Mouse (Mus musculus) left cerebral cortex, adult 8-10 months (tissue): ENCODE measurements around the gene Tmbim1. TPM values are rescaled to one million over a fixed set of nuclear protein-coding genes. Genes with fewer than 3 reads are reported as not detected.
A peak's percentile ranks its signal among the peaks of the same experiment; 100 is the strongest.
"Not testable (repeated sequence)": the region's sequence is repeated elsewhere in the genome, so short reads cannot be mapped to it uniquely, and the experiment has no call there.

Experiments
- DNase-seq, 2 experiments: peaks; one replicate each; pipeline ENCODE4 v3.0.0; 2022; ENCODE audit warnings: low spot score in 2 of 2
- total RNA-seq, 4 experiments: library from RNA; stranded (reverse); gene quantifications; 2 replicates each; pipeline ENCODE4 v1.2.4; 2022

Tmbim1 gene
- 10 to 100 TPM; 28.2 to 32.3 (median 31.4) TPM for total RNA-seq

DNA sequence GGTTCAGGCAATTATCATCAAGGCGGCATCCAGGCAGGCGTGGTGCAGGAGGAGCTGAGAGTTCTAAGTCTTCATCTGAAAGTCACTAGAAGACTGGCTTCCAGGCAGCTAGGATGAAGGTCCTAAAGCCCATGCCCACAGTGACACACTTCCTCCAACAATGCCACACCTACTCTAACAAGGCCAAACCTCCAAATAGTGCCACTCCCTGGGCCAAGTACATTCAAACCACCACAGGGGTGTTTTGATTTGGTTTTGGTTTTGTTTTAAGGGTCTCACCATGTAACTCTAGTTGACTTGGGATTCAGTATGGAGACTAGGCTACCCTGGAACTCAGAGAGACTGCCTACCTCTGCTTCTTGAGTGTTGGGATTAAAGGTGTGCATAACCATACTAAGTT is at the start of gene Tmbim1:
Gene Tmbim1 (minus strand): TSS at position 101 of the 400 bp plus-strand sequence.
- no peak for DNase-seq

DNA sequence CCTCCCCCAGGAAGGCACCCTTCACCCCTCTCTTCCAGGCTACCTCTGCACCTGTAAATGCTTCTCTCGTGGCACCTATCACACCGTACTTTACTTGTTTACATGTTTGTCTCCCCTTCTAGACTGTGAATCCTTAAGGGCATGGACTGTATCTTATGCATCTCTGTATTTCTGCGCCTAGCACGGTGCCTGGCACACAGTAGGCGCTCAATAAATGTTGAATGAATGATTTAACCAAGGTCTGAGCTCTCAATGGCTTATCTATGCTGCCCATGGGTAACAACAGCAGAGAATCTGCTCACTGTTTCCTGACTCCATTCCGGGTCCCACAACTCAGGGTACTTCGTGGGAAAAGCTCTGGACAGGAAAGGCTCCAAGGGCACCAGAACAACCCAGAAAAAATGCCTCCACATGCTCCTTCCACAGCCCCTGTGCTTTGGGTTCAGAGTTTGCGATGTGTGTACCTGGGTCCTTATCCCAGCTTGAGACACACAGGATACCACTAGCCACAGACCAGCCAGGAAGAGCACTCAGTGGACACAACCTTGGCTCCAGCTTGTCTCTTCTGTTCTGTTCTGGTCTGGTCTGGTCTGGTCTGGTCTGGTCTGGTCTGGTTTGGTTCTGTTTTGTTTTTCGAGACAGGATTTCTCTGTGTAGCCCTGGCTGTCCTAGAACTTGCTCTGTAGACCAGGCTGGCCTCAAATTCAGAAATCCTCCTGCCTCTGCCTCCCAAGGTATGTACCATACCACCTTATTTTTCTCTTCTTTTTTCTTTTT is 48.2 kb upstream of the Tmbim1 start:
- no peak for DNase-seq

DNA sequence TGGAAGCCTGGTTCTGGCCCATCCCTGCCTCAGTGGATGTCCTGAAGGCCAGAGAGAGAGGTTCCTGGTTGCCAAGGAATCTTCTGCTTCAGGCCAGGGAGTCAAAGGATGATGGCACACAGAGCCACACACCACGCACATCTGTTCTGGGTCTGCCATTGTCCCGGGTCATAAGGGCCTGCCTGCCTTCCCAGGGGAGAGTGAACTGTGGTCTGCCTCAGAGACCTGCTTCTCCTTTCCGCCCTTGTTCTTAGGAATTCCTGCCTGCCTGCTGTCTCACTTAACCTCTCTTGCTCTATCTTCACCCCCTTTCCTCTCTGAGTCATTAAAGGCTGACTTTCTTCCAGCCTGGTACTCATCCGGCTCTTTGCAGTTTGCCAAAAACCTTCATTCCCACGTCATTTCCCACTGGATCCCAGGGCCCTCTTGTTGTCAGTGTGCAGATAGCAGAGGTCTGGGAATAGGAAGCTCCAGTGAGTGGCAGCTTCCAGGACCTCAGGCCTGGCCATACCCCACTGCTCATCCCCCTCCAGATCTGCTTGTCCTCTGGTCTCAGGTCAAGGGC is 47.2 kb upstream of the Tmbim1 start:
- no peak for DNase-seq

DNA sequence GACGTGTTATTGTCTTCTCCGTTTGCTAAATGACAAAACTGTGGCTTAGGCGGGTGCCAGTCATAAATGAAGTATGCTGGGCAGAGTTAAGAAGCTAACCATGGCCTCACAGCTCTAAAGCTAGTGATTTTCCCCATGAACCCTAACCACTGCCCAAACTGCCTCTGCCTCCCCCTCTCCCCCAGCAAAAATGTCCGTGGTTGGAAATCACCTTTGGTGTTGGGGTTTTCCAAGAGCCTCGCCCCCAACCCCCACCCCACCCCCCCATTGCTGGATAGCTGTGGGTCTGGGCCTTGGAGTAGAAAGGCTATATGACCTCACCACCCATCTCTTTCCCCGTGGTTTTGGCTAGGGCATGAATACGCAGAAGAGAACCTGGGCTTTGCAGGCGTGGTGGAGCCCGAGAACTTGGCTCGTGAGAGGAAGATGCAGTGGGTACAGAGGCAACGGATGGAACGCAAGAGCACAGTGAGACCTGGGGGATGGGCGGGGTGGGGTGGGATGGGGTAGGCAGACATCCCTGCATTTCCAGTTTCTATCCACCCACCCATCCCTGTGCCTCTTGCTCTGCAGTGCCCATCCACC is 45.9 kb upstream of the Tmbim1 start:
- no peak for DNase-seq

DNA sequence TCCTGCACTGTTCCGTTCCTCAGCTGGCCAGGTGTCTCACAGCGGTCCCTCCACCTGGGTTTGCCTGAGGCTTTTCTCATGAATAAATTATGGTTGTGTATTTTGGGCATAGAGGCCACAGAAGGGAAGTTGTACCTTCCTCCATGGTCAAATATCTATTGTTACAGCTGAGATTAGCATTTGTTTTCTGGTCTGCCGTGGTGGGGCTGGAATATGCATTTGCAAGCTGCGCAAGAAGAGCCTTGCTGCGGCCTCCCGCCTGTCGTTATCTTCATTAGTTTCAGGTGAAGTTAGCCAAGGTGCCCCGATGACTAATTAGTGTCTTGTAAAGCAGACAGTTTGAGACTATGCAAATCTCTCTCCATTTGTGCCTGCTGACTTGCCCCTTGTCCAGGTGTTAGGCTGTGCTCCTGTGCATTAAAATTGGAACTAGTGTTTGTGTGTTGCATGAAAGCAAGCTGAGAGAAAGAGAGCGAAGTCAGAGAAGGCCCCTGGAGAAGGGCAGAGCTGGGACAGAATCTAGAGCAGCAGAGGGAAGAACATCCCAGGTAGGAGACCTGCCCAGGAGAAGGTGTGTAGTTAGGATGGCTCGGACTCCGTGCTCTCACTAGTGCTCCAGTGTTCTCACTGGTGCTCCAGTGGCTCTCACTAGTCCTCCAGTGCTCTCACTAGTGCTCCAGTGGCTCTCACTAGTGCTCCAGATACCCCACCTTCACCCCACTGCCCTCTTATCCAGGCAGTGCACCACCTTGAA is 38.9 kb upstream of the Tmbim1 start:
- DNase-seq: no peak

DNA sequence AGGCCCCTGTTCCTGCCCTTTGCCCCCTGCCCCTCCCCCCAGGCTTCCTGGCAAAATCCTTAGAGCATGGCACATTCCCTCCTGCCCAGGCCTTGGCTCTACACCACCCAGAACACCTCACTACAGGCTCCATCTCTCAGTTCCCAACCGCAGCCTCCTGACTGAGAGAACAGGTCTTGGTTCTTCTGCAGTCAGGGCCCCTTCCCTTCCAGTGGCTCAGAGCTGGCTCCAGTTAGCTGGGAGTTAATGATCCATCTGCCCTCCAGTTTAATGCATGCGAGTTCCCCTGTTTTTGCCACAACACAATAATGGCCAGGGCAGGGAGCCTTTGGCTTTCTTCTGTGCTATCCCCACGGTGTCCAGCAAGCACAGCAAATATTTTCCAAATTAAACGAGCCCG is 37.7 kb upstream of the Tmbim1 start:
- no peak for DNase-seq

DNA sequence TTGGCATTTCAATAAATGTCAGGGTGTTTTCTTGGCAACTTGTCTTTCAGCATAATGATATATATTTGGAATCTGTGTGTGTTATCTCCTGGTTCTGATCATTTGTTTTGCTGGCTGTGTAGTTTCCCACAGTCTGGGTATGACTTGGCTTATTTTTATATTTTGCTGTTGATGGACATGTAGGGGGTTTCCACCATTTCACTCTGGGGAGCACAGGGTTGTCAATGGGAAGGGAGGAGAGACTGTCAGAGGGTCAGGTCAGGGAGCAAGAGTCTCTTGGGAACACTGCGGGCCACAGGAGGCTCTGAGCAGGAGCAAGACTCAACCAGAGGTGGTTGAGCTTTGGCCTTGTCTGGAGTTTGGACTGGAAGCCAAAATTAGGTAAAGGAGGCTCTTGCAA is 36.9 kb upstream of the Tmbim1 start:
- no peak for DNase-seq

DNA sequence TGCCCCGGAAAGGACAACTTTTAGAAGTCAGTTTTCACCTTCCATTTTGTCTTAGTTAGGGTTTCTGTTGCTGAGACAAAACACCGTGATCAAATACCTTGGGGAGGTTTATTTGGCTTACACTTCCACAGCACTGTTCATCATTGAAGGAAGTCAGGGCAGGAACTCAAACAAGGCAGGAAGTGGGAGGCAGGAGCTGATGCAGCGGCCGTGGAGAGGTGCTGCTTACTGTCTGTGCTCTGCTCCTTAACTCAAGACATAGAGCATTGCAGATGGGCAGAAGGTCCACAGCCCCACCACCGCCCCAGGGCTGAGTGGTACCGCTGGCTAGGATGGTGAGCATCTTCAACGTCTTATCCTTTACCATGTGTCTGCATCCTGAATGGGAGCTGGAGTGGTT is 36.5 kb upstream of the Tmbim1 start:
- DNase-seq: no peak

DNA sequence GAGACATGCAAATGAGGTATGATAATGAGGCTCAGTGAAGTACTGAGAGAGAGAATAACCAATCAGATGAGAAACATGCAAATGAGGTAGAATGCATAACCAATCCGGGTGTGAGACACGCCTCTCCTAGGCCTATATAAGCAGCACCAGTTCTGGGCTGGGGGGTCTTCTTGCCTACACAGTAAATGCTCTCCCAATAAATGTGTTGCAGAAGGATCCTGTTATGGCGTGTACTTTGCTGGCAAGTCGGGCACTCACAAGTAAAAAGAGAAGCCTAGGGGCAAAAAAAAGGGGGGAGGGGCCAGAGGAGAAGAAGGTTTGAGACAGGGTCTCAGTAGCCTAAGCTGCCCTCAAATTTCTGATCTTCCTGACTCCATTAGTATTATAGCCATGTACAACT is 35.6 kb upstream of the Tmbim1 start:
- DNase-seq: not testable (repeated sequence)

DNA sequence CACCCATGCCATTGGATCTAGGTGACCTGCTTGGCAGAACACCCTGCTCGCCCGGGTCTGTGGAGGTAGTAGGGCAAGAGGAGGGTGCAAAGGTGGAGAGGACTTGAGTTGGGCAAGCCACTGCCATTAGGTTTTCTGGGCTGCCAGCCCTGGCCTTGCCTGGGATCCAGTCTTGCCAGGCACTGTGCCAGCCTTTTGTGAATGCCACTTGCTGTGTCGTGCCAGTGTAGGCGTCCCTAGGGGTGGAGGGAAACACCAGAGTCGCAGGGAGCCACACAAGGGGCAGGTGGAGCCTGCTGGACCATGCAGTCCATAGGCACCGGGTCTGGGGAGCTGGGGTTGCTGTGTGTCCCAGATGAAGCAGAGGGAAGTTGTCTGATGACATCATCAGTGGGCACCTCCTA is 34.9 kb upstream of the Tmbim1 start:
- peak in 1 of 2 experiments; percentile 66 for DNase-seq

DNA sequence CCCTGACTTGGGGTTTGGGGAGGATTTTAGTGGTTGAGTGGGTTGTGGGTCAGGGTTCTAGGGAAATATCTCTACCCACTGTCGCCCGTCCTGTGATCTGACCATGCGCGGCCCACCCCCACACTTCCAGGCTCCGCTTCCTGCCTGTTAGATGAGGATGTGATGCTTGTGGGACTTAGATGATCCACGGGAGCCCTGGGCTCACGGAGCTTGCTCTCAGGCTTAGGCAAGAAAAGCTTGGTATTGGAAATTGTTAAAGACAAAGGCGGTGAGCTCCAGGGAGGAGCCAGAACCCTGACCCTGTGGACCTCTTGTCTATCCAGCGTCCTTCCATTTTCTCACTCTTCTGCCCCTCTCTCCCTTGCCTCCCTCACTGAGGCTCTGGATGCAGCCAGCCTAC is 34.5 kb upstream of the Tmbim1 start:
- no peak for DNase-seq

DNA sequence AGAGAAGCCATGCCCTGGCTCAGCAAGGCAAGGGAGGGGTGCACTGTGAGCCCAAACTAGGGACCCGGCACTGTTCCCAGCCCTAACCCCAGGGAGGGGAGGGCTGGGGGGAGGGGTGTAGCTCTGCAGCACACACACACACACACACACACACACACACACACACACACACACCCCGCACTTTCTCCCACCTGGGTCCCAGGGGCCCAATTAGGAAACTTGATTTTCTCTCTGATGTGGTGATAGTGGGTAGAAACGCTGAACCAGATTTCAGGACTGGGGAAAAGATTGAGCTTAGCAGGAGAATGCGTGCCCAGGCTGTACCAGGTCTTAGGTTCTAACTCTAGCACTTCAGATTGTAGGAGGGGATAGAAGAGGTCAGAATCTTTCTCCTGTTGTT is 33.2 kb upstream of the Tmbim1 start:
- no peak for DNase-seq

DNA sequence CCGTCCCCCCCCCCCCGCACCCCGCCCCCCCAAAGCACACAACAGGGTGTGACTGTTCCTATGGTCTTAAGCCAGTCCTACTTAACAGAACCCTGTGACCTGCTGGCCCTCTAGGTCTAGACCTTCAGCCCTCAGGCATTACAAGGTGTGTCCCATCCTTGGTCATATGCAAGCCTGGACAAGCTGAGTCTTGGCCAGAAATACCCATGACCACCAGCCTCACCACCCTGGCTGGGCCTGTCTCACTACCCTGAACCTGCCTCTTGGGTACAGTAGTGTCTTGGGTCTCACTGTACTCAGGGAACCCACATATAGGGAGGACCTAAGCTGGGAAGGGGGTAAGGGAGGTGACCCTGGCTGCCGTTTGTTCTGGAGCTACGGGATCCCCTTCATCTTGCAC is 32.6 kb upstream of the Tmbim1 start:
- DNase-seq: no peak

DNA sequence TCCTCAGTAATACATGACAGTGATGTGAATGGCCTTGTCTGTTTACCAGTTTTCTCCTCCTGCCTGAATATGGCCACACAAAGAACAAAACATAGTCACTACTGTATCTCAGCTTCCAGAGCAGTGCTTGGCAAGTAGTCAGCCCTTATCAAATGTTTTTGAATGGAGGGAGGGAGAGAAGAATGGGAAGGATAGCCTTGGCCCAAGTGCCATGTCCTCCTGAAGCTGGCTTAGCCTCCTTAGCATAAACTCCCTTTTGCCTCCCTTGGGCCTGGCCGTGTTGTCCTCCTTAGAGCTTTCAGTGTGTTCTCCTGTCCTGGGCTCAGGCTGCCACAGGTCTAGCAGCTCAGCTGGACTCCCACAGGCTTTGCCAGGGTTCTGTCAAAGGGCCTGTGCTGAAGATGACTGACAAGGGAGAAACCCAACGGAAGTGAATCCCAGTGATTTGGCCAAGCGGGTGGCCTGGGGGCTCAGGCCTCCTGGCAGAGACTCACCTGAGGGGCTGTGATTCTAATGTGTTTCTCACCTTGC is 31.9 kb upstream of the Tmbim1 start:
- no peak for DNase-seq

DNA sequence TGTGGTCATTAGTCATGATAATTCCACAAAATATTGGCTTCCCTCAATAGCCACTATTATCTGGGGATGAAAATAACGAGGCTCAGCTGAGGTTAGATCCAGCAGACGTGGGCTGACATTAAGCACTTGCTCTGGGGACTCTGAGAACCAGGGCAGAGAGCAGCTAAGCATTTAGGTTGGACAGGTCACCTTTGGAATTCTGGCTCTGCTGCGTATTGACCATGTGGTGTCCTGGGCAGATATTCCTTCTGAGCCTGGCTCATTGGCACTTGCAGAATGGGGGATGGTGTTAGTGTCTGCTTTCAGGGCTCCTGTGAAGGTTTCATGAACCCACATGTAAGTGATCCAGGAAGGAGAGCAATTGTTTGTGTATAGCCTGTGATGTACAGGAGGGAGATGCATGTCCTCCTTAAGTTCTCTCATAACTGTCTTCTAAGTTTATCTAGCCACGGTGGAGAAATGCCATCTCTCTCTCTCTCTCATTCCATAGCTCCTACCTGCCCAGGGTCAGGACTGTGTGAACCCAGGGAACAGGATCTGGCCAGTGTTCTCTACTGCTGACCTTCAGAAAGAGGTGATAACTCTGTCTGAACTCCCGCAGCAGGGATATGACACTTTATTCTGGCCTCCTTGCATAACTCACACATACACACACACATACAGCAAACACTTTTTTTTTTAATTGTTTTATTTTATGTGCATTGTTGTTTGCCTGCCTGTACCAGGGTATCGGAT is 30.2 kb upstream of the Tmbim1 start:
- no peak for DNase-seq

DNA sequence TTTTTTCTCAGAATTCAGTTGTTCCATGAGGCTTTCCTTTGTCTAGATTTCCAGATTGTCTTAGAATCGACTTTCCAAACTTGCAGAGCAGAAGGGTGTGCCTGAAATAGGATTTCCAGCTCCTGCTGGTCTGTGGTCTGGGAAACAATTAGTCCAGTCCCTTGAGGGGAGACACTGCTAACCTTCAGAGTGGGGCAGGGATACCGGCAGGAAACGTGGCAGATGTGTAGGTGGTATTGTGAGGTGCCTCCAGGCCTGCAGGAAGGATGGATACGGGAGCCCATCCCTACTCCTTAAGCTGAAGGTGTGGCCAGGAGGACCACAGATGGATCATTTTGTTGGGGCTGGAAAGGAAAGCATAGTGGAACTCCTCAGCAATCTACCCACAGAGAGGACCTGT is 29.6 kb upstream of the Tmbim1 start:
- no peak for DNase-seq

DNA sequence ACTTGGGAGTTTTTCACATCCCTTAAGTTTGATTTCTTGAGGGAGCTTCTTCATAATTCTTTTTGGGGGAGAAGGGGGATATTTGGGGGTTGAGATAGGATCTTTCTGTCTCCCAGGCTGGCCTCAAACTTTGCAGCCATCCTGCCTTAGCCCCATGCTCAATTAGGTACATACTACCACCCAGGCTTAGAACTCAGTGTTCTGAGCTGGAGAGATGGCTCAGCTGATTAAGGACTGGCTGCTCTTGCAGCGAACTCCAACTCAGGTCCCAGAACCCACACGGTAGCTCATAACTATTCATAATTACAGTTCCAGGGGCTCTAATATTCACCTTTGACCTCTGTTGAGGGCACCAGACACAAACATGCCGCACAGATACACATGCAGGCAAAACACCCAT is 29.2 kb upstream of the Tmbim1 start:
- no peak for DNase-seq

DNA sequence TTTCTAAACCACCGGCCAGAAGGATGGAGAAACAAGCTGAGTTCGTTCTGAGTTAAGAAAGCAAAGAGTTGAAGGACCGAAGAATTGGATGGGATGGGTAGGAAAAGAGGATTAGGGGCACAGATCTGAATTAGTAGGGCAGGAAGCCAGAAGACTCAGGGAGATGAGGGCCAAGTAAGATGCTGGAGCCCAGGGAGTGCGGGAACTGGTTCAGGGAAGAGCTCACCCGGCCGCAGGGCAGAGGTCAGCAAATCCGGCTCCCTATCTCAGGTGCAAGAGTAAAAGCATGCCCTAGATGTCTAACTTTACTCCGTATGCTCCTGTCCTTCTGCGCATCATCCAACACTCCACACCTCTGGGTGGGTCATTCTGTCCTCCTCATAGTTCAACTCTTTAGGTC is 27.5 kb upstream of the Tmbim1 start:
- peak in 1 of 2 experiments; percentile 15 for DNase-seq

DNA sequence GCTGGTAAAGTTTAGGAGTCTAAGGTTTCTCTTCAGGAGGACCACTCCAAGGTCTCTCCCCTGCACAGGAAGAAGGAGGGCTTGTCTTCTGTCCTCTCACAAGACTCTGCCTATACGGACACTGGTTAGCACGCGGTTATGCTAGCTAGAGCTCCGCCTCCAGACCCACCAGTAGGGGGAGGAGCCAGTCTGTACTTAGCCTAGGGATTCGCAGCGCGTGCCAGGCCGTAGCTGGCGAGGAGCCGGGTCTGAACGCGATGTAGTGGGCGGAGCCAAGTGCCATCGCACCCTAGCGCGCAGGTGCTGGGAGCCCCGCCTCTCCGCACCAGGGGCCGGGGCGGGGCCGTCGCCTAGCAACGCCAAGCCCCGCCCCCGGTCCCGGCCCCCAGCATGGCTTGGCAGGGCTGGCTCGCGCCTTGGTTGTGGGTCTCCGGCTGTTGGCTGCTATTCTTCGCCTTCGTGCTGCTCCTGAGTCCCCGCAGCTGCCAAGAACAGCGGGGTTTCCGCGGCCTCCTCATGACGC is 26.9 kb upstream of the Tmbim1 start:
- peak; percentile 90 to 96 for DNase-seq

DNA sequence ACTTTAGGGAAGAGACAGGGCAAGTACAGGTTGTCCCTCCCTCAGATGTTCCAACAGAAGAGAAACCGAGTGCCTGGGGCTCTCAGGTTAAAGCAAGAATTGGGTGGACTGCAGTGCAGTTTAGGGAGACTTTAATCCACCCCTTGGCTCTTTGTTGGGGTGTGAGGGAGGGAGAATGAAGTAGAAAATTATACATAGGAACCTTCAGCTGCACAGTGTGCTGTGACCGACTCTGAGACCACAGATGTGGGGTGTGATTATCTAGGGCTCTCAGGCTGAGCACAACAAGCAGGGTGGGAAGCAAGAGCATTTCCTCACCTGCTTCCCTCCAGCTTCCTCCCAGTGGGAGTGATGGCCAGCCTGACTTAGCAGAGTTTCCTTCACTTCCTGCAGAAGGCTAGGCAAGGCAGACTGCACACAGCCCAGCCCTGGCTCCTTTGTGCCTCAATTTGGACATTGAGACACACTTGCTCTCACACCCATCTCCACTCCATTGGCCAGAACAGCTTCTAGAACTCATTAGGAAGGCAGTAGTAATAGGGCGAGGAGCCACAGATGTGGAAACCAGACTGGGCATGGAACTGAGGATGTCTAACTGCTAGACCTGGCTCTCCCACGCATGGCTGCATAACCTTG is 25.7 kb upstream of the Tmbim1 start:
- no peak for DNase-seq
